Mouse (Mus musculus) forebrain, embryonic 12.5 days (tissue): ENCODE results near the gene Gm42372. TPM values are rescaled to one million over a fixed set of nuclear protein-coding genes. Genes with fewer than 3 reads are reported as not detected.

Experiments
- ATAC-seq: fragments of 200-750 bp; cut with Nextera tagmentation; 2 replicates; pipeline ENCODE4 v1.8.0; 2017; ENCODE audit warnings: moderate TSS enrichment; ENCODE audit not compliant: low FRiP score
- H3K27ac ChIP-seq: fragments of 300-500 bp; sonication (generic); 2 replicates; pipeline ENCODE4 v1.5.1; 2016; ENCODE audit warnings: mild to moderate bottlenecking
- H3K27me3 ChIP-seq: fragments of 300-500 bp; sonication (generic); 2 replicates; pipeline ENCODE4 v1.6.1; 2016; ENCODE audit warnings: mild to moderate bottlenecking
- H3K36me3 ChIP-seq: fragments of 300-500 bp; sonication (generic); replicated peaks from 2 replicates; pipeline ENCODE4 v1.6.1; 2016; ENCODE audit warnings: mild to moderate bottlenecking
- H3K4me1 ChIP-seq: fragments of 300-500 bp; sonication (generic); 2 replicates; pipeline ENCODE4 v1.6.1; 2016
- H3K4me2 ChIP-seq: fragments of 300-500 bp; sonication (generic); 2 replicates; pipeline ENCODE4 v1.6.1; 2016; ENCODE audit warnings: mild to moderate bottlenecking, moderate library complexity
- H3K4me3 ChIP-seq: fragments of 300-500 bp; sonication (generic); replicated peaks from 2 replicates; pipeline ENCODE4 v1.5.1; 2016; ENCODE audit warnings: mild to moderate bottlenecking
- H3K9ac ChIP-seq: fragments of 300-500 bp; sonication (generic); 2 replicates; pipeline ENCODE4 v1.6.1; 2016; ENCODE audit warnings: mild to moderate bottlenecking
- H3K9me3 ChIP-seq: fragments of 300-500 bp; sonication (generic); 2 replicates; pipeline ENCODE4 v1.6.1; 2016
- WGBS: fragments of 180-500 bp; shearing (Covaris S2); methylation state at CpG from one replicate; pipeline ENCODE4 v1.1.7; 2016; 5-methylcytosine and 5-hydroxymethylcytosine counted together
- polyA plus RNA-seq: library from polyadenylated mRNA; unstranded; fragments of >200 nt; fragmentation: Nextera tagmentation; extraction: Ambion mirVana; gene quantifications from 2 replicates; pipeline ENCODE4 v1.2.1, GENCODE M21; 2016

Gm42372 gene
- polyA plus RNA-seq, 1 experiment from 2014 or later: 1.6 TPM

- 8% methylated on average over 20 of the region's 20 CpGs for WGBS
- peaks cover 63% of the 10 kb centered on the region for H3K4me1 ChIP-seq
- H3K36me3 ChIP-seq: peaks cover 12% of the 10 kb centered on the region; the same call in 1 of the 2 replicates
- peak overlapping the region; percentile 63 for H3K4me2 ChIP-seq
- H3K9ac ChIP-seq: peak overlapping the region; percentile 59
- H3K27ac ChIP-seq: peak overlapping the region; percentile 75; the same call in 1 of the 2 replicates
- no peak for ATAC-seq
- no peaks in the 10 kb centered on the region for H3K27me3 ChIP-seq
- no peaks in the 10 kb centered on the region for H3K9me3 ChIP-seq
- peak overlapping the region; percentile 40 for H3K4me3 ChIP-seq
Measured at GRCm38 (mm10) chr7:16994400-16994799, 11.5 kb downstream of the Gm42372 start.

- Histone ChIP-seq H3K27ac (peak overlapping the region; percentile 75; the same call in 1 of the 2 replicates), H3K9me3 (no peaks in the 10 kb centered on the region), H3K4me2 (peak overlapping the region; percentile 63), H3K9ac (0 out of 2 replicates have a peak overlapping the region, but pooled peaks have one; percentile 59), H3K4me1 (peaks cover 58% of the 10 kb centered on the region), H3K27me3 (no peaks in the 10 kb centered on the region), H3K36me3 (peaks cover 15% of the 10 kb centered on the region), H3K4me3 (peak overlapping the region; percentile 40)
- 89% methylated on average over 4 of the region's 4 CpGs for whole genome bisulfite sequencing
- no peak for ATAC-seq
Measured at GRCm38 (mm10) chr7:16995345-16995744, 12.5 kb downstream of the Gm42372 start.

GRCm38 (mm10) chr7:16999233-16999632 is 16.3 kb downstream of the Gm42372 start:
- Histone ChIP-seq H3K4me3 (no peak overlapping the region), H3K4me1 (peaks cover 27% of the 10 kb centered on the region), H3K27ac (peak overlapping the region; percentile 20; the same call in 1 of the 2 replicates), H3K9me3 (no peaks in the 10 kb centered on the region), H3K4me2 (no peak overlapping the region), H3K27me3 (no peaks in the 10 kb centered on the region), H3K9ac (no peak overlapping the region), H3K36me3 (peaks cover 31% of the 10 kb centered on the region)
- ATAC-seq: no peak
- WGBS: 76% methylated on average over 4 of the region's 4 CpGs

- Histone ChIP-seq H3K4me2 (no peak overlapping the region), H3K9ac (no peak overlapping the region), H3K27ac (peak overlapping the region; percentile 20; the same call in 1 of the 2 replicates), H3K27me3 (no peaks in the 10 kb centered on the region), H3K4me3 (no peak overlapping the region), H3K36me3 (peaks cover 36% of the 10 kb centered on the region), H3K9me3 (no peaks in the 10 kb centered on the region), H3K4me1 (peaks cover 23% of the 10 kb centered on the region)
- WGBS: 22% methylated on average over 4 of the region's 4 CpGs
- no peak; the same call in 1 of the 2 replicates for ATAC-seq
Measured at GRCm38 (mm10) chr7:16999650-17000049, 16.8 kb downstream of the Gm42372 start.

GRCm38 (mm10) chr7:17002375-17003195 is 19.7 kb downstream of the Gm42372 start:
- Histone ChIP-seq H3K9ac (no peak overlapping the region), H3K27me3 (no peaks in the 10 kb centered on the region), H3K4me1 (no peaks in the 10 kb centered on the region), H3K36me3 (peaks cover 61% of the 10 kb centered on the region), H3K4me3 (no peak overlapping the region), H3K9me3 (no peaks in the 10 kb centered on the region), H3K4me2 (no peak overlapping the region), H3K27ac (no peak overlapping the region)
- 14% methylated on average over 7 of the region's 7 CpGs for WGBS
- ATAC-seq: peak; percentile 82

- Histone ChIP-seq H3K27ac (peak overlapping the region; percentile 36; the same call in 1 of the 2 replicates), H3K9me3 (no peaks in the 10 kb centered on the region), H3K9ac (no peak overlapping the region), H3K36me3 (peaks cover 61% of the 10 kb centered on the region), H3K27me3 (no peaks in the 10 kb centered on the region), H3K4me3 (no peak overlapping the region), H3K4me1 (no peaks in the 10 kb centered on the region), H3K4me2 (no peak overlapping the region)
- 92% methylated on average over 7 of the region's 7 CpGs for WGBS
- ATAC-seq: no peak
Measured at GRCm38 (mm10) chr7:17003230-17003960, 20.5 kb downstream of the Gm42372 start.

GRCm38 (mm10) chr7:17004716-17005115 is 21.8 kb downstream of the Gm42372 start:
- no peak overlapping the region for H3K27ac ChIP-seq
- H3K4me2 ChIP-seq: no peak overlapping the region
- no peak overlapping the region for H3K4me3 ChIP-seq
- ATAC-seq: no peak
- no peaks in the 10 kb centered on the region for H3K4me1 ChIP-seq
- H3K9me3 ChIP-seq: no peaks in the 10 kb centered on the region
- H3K27me3 ChIP-seq: no peaks in the 10 kb centered on the region
- 90% methylated on average over 7 of the region's 7 CpGs for WGBS
- no peak overlapping the region for H3K9ac ChIP-seq
- peaks cover 74% of the 10 kb centered on the region for H3K36me3 ChIP-seq

GRCm38 (mm10) chr7:17007300-17007699 is 24.4 kb downstream of the Gm42372 start:
- no peak overlapping the region for H3K4me2 ChIP-seq
- H3K9me3 ChIP-seq: no peaks in the 10 kb centered on the region
- H3K36me3 ChIP-seq: peaks cover 89% of the 10 kb centered on the region
- ATAC-seq: no peak
- 85% methylated on average over 4 of the region's 4 CpGs for WGBS
- H3K4me3 ChIP-seq: no peak overlapping the region
- H3K4me1 ChIP-seq: no peaks in the 10 kb centered on the region
- no peak overlapping the region for H3K27ac ChIP-seq
- H3K27me3 ChIP-seq: no peaks in the 10 kb centered on the region
- no peak overlapping the region for H3K9ac ChIP-seq

- Histone ChIP-seq H3K4me1 (no peaks in the 10 kb centered on the region), H3K27me3 (no peaks in the 10 kb centered on the region), H3K4me3 (no peak overlapping the region), H3K27ac (no peak overlapping the region), H3K36me3 (peaks cover 100% of the 10 kb centered on the region), H3K9me3 (no peaks in the 10 kb centered on the region), H3K9ac (no peak overlapping the region), H3K4me2 (no peak overlapping the region)
- no peak for ATAC-seq
- WGBS: 93% methylated on average over 16 of the region's 16 CpGs
Measured at GRCm38 (mm10) chr7:17009326-17010009, 26.6 kb downstream of the Gm42372 start.

GRCm38 (mm10) chr7:17010010-17010347 is 27.1 kb downstream of the Gm42372 start:
- Histone ChIP-seq H3K4me2 (no peak overlapping the region), H3K36me3 (peaks cover 100% of the 10 kb centered on the region), H3K9me3 (no peaks in the 10 kb centered on the region), H3K9ac (no peak overlapping the region), H3K4me1 (no peaks in the 10 kb centered on the region), H3K4me3 (no peak overlapping the region), H3K27ac (no peak overlapping the region), H3K27me3 (no peaks in the 10 kb centered on the region)
- 90% methylated on average over 5 of the region's 5 CpGs for WGBS
- ATAC-seq: no peak

GRCm38 (mm10) chr7:17011909-17012590 is 29.2 kb downstream of the Gm42372 start:
- Histone ChIP-seq H3K4me2 (no peak overlapping the region), H3K27ac (no peak overlapping the region), H3K9me3 (no peaks in the 10 kb centered on the region), H3K36me3 (peaks cover 99% of the 10 kb centered on the region), H3K27me3 (no peaks in the 10 kb centered on the region), H3K4me1 (no peaks in the 10 kb centered on the region), H3K9ac (no peak overlapping the region), H3K4me3 (no peak overlapping the region)
- ATAC-seq: no peak
- WGBS: 92% methylated on average over 7 of the region's 7 CpGs

- H3K4me3 ChIP-seq: no peak overlapping the region
- no peaks in the 10 kb centered on the region for H3K27me3 ChIP-seq
- no peak overlapping the region for H3K27ac ChIP-seq
- ATAC-seq: no peak
- no peaks in the 10 kb centered on the region for H3K9me3 ChIP-seq
- 84% methylated on average over 6 of the region's 6 CpGs for WGBS
- H3K4me1 ChIP-seq: no peaks in the 10 kb centered on the region
- H3K9ac ChIP-seq: no peak overlapping the region
- H3K36me3 ChIP-seq: peaks cover 87% of the 10 kb centered on the region
- H3K4me2 ChIP-seq: no peak overlapping the region
Measured at GRCm38 (mm10) chr7:17015381-17015780, 32.5 kb downstream of the Gm42372 start.
